Mouse (Mus musculus): ENCODE measurements around the gene Dennd5b. TPM values are rescaled to one million over a fixed set of nuclear protein-coding genes. Genes with fewer than 3 reads are reported as not detected.
A peak's percentile ranks its signal among the peaks of the same experiment; 100 is the strongest.
"Not testable (repeated sequence)": the region's sequence is repeated elsewhere in the genome, so short reads cannot be mapped to it uniquely, and the experiment has no call there.

Dennd5b gene
- polyA plus RNA-seq, 1 experiment from 2014 or later = 3.8 TPM

DNA sequence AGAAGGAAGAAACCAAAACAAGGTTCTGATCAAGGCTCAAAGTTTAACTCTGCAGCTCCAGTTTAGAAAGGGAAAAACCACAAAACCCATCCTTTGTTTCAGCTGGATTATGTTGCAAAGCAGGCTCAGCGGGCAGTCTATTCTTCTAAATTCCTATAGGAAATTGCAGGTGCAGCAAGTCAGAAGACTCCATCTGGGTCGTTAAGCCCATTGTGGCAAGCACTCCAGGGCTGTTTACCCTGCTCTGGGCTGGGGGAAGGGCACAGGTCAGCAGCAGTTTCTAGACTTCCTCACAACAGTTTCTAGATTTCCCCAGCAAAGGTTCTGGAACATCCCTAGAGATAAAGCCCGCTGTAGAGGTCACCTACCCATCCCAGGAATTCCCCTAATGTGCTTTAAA is 29.6 kb upstream of the Dennd5b start:
- Histone ChIP-seq H3K9ac (no peak overlapping the region), H3K27me3 (no peaks in the 10 kb centered on the region), H3K27ac (no peak overlapping the region), H3K4me1 (replicated peaks) (peaks cover 15% of the 10 kb centered on the region), H3K9me3 (replicated peaks) (no peaks in the 10 kb centered on the region), H3K36me3 (no peaks in the 10 kb centered on the region), H3K4me3 (replicated peaks) (no peak overlapping the region), H3K4me2 (no peak overlapping the region)
- 28% methylated on average over 3 of the region's 3 CpGs for WGBS (ENCODE audit: insufficient replicate concordance)
- no peak for ATAC-seq (ENCODE audit: low read depth)
- no peak for DNase-seq

DNA sequence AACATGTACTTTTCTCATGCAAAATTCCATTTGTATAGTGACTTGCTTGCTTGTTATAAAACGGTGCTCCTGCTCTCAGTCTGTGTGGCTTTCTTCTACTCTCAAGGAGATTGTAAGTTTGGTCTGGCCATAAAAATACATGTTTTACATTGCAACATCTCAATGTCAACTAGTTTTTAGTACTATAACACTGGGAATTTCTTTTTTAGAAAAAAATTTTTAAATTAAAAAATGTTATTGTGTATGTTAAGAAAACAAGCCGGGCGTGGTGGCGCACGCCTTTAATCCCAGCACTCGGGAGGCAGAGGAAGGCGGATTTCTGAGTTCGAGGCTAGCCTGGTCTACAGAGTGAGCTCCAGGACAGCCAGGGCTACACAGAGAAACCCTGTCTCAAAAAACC is 28.4 kb upstream of the Dennd5b start, which contains the start of gene Gm10203:
Gm10203 (plus strand) TSS at position 301 of the 400 bp plus-strand sequence.
- H3K27me3 ChIP-seq; H3K9ac ChIP-seq; DNase-seq; H3K27ac ChIP-seq; ATAC-seq (ENCODE audit: low read depth); H3K4me1 ChIP-seq (replicated peaks); H3K36me3 ChIP-seq; H3K9me3 ChIP-seq (replicated peaks); H3K4me3 ChIP-seq (replicated peaks); H3K4me2 ChIP-seq: not testable (repeated sequence)
- WGBS (ENCODE audit: insufficient replicate concordance) = 74% methylated on average over 8 of the region's 8 CpGs

DNA sequence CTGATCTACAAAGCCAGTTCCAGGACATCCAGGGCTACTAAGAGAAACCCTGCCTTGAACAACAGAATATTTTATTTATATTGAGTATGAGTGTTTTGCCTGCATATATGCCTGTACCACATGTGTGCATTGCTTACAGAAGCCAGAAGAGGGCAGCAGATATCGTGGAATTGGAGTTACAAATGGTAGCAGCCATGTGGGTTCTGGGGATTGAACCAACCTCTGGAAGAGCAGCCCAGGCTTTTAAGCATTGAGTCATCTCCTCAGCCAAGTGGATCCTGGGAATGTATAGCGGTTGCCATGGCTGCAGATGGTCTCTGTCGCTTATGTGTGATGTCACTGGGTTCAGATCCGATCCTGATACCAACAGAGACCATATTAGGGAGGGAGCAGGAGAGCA is 25.2 kb upstream of the Dennd5b start:
- H3K4me3 ChIP-seq (replicated peaks) = no peak overlapping the region
- no peaks in the 10 kb centered on the region for H3K9me3 ChIP-seq (replicated peaks)
- no peaks in the 10 kb centered on the region for H3K4me1 ChIP-seq (replicated peaks)
- DNase-seq (peak; percentile 33), ATAC-seq (ENCODE audit: low read depth) (peak; percentile 62; the same call in 1 of the 2 replicates)
- H3K9ac ChIP-seq = no peak overlapping the region
- no peak overlapping the region for H3K27ac ChIP-seq
- H3K27me3 ChIP-seq = no peaks in the 10 kb centered on the region
- H3K36me3 ChIP-seq = no peaks in the 10 kb centered on the region
- WGBS (ENCODE audit: insufficient replicate concordance) = 44% methylated on average over 4 of the region's 4 CpGs
- no peak overlapping the region for H3K4me2 ChIP-seq

DNA sequence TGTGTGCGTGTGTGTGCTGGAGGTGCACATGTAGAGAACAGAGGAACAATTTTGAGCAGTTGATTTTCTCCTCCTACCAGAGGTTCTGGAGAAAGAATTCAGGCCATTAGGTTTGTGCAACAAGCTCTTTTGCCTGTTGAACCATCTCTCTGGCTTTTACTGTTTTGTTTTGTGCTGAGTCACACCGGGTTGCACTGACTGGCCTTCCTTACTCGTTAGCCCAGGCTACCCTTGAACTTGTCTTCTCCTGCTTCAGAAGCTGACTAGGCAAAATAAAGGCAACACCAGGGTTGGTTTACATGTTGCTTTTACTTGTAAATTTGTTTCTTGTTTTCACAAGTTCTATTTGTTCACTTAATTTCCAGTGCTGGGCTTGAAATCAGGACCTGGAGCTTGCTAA is 21.6 kb upstream of the Dennd5b start:
- 59% methylated on average over 3 of the region's 3 CpGs for WGBS (ENCODE audit: insufficient replicate concordance)

DNA sequence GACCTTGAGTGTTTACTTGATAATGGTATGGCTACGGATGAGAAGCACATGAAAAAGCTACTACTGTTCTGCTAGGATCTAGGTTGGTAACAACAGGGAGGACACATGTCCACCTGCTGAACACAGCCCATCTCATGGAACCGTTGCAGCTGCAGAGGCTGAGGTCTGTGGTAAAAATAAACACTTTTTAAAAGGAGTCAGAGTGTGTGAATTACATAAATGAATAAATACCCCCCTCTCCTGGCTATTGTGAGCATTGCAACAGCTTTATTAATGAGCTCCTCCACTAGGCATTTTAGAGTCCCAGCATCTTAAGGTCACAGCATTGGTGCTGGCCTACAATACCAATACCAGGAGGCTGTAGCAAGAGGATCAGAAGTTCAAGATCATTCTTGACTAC is 18.4 kb upstream of the Dennd5b start:
- Histone ChIP-seq H3K9ac (no peak overlapping the region), H3K4me2 (no peak overlapping the region), H3K36me3 (no peaks in the 10 kb centered on the region), H3K4me1 (replicated peaks) (no peaks in the 10 kb centered on the region), H3K27ac (no peak overlapping the region), H3K27me3 (no peaks in the 10 kb centered on the region), H3K9me3 (replicated peaks) (no peaks in the 10 kb centered on the region), H3K4me3 (replicated peaks) (no peak overlapping the region)
- ATAC-seq (ENCODE audit: low read depth) = peak; percentile 35; the same call in 1 of the 2 replicates
- 30% methylated on average over 2 of the region's 2 CpGs for WGBS (ENCODE audit: insufficient replicate concordance)
- peak; percentile 25 for DNase-seq

More for the DNA sequence above, 21.6 kb upstream of the Dennd5b start:
- Histone ChIP-seq H3K27ac (no peak overlapping the region), H3K4me3 (replicated peaks) (no peak overlapping the region), H3K4me2 (no peak overlapping the region), H3K27me3 (no peaks in the 10 kb centered on the region), H3K9me3 (replicated peaks) (no peaks in the 10 kb centered on the region), H3K36me3 (no peaks in the 10 kb centered on the region), H3K9ac (no peak overlapping the region), H3K4me1 (replicated peaks) (no peaks in the 10 kb centered on the region)
- DNase-seq (no peak), ATAC-seq (ENCODE audit: low read depth) (no peak)

DNA sequence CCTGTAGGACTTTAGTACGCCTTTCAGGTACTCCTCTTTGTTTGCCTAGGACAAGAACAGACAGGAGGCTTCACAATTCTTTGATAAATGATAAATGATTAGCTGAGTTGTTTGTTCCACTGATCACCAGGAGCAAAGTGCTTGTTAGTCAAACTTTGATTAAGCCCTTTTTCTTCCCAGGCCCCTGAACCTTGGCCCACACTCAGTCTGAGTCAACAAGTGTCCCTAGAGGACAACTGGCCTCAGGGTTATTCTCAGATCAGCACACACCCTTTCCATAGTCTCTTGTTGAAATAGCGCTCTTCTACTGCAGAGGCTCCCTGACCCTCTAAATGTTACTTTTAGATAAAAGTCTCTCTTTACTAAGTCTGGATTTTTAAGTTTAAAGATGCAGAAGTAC is 17.5 kb upstream of the Dennd5b start:
- DNase-seq = no peak
- WGBS (ENCODE audit: insufficient replicate concordance) = 62% methylated on average over 2 of the region's 2 CpGs
- 0 out of 2 replicates have a peak overlapping the region, but pooled peaks have one; percentile 6 for H3K27ac ChIP-seq

DNA sequence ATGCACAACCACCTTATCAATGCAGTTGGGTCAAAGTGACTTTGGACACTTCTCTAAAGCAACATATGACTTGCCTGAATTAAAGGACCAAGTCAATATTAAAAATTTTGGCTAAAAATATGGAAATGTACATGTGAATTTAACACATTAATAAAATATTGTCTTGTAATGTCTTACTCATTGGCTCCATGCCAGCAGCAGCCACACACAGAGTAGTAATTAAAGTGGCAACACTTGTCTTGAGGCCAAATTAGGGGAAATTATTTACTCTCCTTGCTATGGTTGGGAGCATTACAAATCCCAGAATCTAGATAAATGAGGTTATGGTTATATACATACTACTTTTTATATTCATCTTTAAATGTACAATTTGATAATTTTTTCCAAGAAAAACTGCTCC is 15.5 kb upstream of the Dennd5b start:
- H3K9ac ChIP-seq = no peak overlapping the region
- no peaks in the 10 kb centered on the region for H3K9me3 ChIP-seq (replicated peaks)
- DNase-seq = no peak
- no peaks in the 10 kb centered on the region for H3K36me3 ChIP-seq
- H3K27me3 ChIP-seq = no peaks in the 10 kb centered on the region
- no peaks in the 10 kb centered on the region for H3K4me1 ChIP-seq (replicated peaks)
- ATAC-seq (ENCODE audit: low read depth) = no peak
- no peak overlapping the region for H3K4me2 ChIP-seq
- no peak overlapping the region for H3K4me3 ChIP-seq (replicated peaks)
- no peak overlapping the region for H3K27ac ChIP-seq

More for the DNA sequence above, 17.5 kb upstream of the Dennd5b start:
- H3K4me3 ChIP-seq (replicated peaks) = no peak overlapping the region
- H3K4me2 ChIP-seq = no peak overlapping the region
- H3K36me3 ChIP-seq = no peaks in the 10 kb centered on the region
- no peaks in the 10 kb centered on the region for H3K27me3 ChIP-seq
- no peak overlapping the region for H3K9ac ChIP-seq
- H3K4me1 ChIP-seq (replicated peaks) = no peaks in the 10 kb centered on the region
- peak; percentile 80 for ATAC-seq (ENCODE audit: low read depth)
- H3K9me3 ChIP-seq (replicated peaks) = no peaks in the 10 kb centered on the region

DNA sequence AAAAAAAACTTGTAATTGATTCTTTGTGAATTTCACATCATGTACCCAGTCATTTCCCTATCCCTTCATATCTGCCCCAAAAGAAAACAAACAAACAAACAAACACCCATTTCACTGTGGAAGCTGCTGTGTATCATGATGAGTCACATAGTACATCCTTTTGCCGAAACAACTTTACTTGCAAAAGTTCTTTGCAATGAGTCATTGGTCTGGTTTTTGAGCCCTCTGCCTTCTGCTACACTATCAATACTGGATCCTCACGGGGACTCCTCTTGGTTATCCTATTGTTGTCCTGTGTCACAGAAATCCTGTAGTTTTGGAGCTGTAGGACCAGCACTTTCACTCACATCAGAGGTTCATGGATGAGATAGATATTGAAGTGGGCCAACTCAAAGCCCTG is 7.4 kb upstream of the Dennd5b start:
- WGBS (ENCODE audit: insufficient replicate concordance) = 48% methylated on average over 2 of the region's 2 CpGs
- no peaks in the 10 kb centered on the region for H3K36me3 ChIP-seq
- 0 out of 2 replicates have a peak, but pooled peaks cover 5% of the 10 kb centered on the region for H3K27me3 ChIP-seq
- H3K9ac ChIP-seq = no peak overlapping the region
- H3K4me1 ChIP-seq (replicated peaks) = no peaks in the 10 kb centered on the region
- H3K9me3 ChIP-seq (replicated peaks) = no peaks in the 10 kb centered on the region
- DNase-seq = no peak
- H3K4me3 ChIP-seq (replicated peaks) = no peak overlapping the region
- no peak overlapping the region for H3K4me2 ChIP-seq
- ATAC-seq (ENCODE audit: low read depth) = no peak
- no peak overlapping the region for H3K27ac ChIP-seq

DNA sequence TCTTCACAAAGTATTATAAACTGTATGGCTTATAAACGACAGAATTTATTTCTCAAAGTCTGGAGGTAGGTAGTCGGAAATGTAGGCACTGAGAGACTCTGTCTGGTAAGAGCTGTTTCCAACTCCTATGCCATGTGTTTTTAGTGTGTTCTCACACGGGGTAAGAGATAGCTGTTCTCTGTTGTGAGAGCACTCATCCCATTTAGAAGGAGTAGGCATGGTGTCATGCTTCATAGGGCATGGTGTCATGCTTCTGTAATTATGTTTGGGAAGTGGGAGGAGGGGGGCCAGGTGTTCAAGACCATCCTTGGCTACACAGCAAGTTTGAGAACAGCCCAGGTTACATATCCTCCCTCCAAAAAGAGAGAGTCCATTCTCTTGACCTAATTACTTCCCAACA is 6.1 kb upstream of the Dennd5b start:
- no peaks in the 10 kb centered on the region for H3K4me1 ChIP-seq (replicated peaks)
- H3K4me2 ChIP-seq = no peak overlapping the region
- 53% methylated on average over 3 of the region's 3 CpGs for WGBS (ENCODE audit: insufficient replicate concordance)
- H3K4me3 ChIP-seq (replicated peaks) = no peak overlapping the region
- ATAC-seq (ENCODE audit: low read depth) (no peak), DNase-seq (no peak)
- no peak overlapping the region for H3K9ac ChIP-seq
- H3K9me3 ChIP-seq (replicated peaks) = no peaks in the 10 kb centered on the region
- peaks cover 17% of the 10 kb centered on the region for H3K27me3 ChIP-seq
- no peaks in the 10 kb centered on the region for H3K36me3 ChIP-seq
- H3K27ac ChIP-seq = no peak overlapping the region

DNA sequence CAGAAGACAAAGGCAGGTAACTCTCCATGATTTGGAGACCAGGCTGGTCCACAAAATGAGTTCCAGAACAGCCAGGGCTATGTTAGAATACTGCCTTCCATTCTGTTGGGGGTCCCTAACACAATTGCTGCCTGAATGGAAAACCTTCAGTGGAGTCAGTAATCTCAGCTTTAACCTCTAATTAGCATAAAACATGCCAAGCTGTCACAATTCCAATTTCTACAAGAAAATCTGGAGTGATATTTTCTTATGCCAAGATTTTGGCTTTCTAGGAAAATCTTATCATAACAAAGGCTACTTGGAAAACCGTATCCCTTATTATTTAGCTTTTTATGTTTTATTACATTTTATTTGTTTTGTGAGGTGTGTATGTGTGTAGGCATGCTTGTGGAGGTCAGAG is 2.0 kb upstream of the Dennd5b start:
- H3K9me3 ChIP-seq (replicated peaks) = no peaks in the 10 kb centered on the region
- H3K36me3 ChIP-seq = no peaks in the 10 kb centered on the region
- no peaks in the 10 kb centered on the region for H3K4me1 ChIP-seq (replicated peaks)
- H3K27me3 ChIP-seq = peaks cover 47% of the 10 kb centered on the region
- no peak for ATAC-seq (ENCODE audit: low read depth)
- H3K27ac ChIP-seq = no peak overlapping the region
- no peak overlapping the region for H3K4me3 ChIP-seq (replicated peaks)
- 66% methylated on average over 1 of the region's 1 CpGs for WGBS (ENCODE audit: insufficient replicate concordance)
- no peak for DNase-seq
- H3K9ac ChIP-seq = no peak overlapping the region
- no peak overlapping the region for H3K4me2 ChIP-seq

DNA sequence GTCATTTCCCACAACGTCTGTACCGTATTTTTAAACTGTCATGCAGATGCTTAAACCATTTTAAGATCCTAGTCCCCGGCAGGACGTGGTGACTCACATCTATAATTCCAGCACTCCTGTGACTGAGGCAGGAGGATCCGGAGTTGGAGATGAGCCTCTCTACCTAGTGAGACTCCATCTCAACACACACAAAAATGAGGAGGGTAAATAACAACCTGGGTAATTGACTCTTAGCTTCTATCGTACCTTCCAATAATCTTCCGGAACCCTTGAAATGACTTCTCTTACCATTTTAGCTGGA is 413 bp upstream of the Dennd5b start:
- DNase-seq = no peak
- Histone ChIP-seq H3K27ac (peak overlapping the region; percentile 74; the same call in 1 of the 2 replicates), H3K4me3 (replicated peaks) (peak overlapping the region; percentile 64), H3K4me1 (replicated peaks) (no peaks in the 10 kb centered on the region), H3K36me3 (no peaks in the 10 kb centered on the region), H3K9me3 (replicated peaks) (no peaks in the 10 kb centered on the region), H3K4me2 (peak overlapping the region; percentile 67), H3K9ac (peak overlapping the region; percentile 74), H3K27me3 (peaks cover 47% of the 10 kb centered on the region)
- ATAC-seq (ENCODE audit: low read depth) = no peak
- WGBS (ENCODE audit: insufficient replicate concordance) = 13% methylated on average over 7 of the region's 7 CpGs

DNA sequence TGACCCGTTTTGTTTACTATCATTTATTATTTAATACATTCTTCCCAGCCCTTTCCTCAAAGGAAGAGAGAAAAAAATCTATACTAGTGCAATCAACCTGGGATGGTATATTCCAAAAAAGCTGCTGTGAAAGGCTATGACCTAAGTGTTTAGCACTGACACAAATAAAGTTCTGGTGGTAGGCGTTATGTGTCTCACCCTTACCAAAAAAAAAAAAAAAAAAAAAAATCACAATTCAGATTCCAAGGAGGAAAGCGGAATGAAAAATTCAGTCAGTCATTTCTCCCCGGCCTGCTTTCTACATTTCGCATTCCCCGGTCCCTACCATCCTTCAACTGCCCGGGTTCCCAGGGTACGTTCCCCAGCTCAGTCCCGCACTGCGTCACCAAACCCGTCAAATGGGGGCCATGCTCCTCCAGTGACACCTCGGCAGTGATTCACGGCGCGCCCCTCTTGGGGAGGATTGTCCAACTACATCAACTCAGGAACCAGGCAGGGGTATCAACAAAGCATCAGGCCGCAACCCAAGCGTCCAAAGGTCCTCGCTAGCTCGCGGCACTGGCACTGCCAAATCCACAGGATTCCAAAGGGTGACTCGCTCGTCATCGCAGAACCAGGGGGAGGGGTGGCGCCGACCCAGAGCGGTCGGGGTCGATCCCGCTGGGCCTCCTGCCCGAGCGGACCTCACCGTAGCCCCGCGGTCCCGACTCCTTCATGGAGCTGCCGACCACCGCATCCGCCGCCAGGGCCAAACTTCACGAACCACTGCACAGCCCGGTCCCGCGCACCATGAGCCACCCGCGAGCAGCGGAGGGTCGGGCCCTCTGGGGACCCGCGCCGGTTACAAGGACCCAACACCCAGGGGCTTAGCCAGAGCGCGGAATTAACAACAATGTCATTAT is 1.1 kb downstream of the Dennd5b start:
- peak overlapping the region; percentile 64 for H3K4me3 ChIP-seq (replicated peaks)
- peak overlapping the region; percentile 74 for H3K27ac ChIP-seq
- DNase-seq = no peak
- H3K4me2 ChIP-seq = peak overlapping the region; percentile 67
- no peaks in the 10 kb centered on the region for H3K36me3 ChIP-seq
- no peaks in the 10 kb centered on the region for H3K9me3 ChIP-seq (replicated peaks)
- peaks cover 47% of the 10 kb centered on the region for H3K27me3 ChIP-seq
- peak overlapping the region; percentile 74 for H3K9ac ChIP-seq
- WGBS (ENCODE audit: insufficient replicate concordance) = 3% methylated on average over 52 of the region's 52 CpGs
- no peaks in the 10 kb centered on the region for H3K4me1 ChIP-seq (replicated peaks)
- ATAC-seq (ENCODE audit: low read depth) = peak; percentile 52

All from liver, embryonic 13.5 days (tissue).